Mouse (Mus musculus) midbrain, embryonic 10.5 days (tissue): ENCODE measurements around the gene Tenm2. TPM values are rescaled to one million over a fixed set of nuclear protein-coding genes. Genes with fewer than 3 reads are reported as not detected.
A peak's percentile ranks its signal among the peaks of the same experiment; 100 is the strongest.

ENCODE experiments used
- DNase-seq: peaks from one replicate; pipeline ENCODE4 v3.0.0-alpha.2; 2017; ENCODE audit warnings: low spot score
- H3K27ac ChIP-seq: fragments of 300-500 bp; sonication (generic); replicated peaks from 2 replicates; pipeline ENCODE4 v1.5.1; 2016; ENCODE audit warnings: mild to moderate bottlenecking
- H3K27me3 ChIP-seq: fragments of 300-500 bp; sonication (generic); 2 replicates; pipeline ENCODE4 v1.6.1; 2016; ENCODE audit warnings: low read depth, mild to moderate bottlenecking; ENCODE audit not compliant: poor library complexity, severe bottlenecking
- H3K36me3 ChIP-seq: fragments of 300-500 bp; sonication (generic); 2 replicates; pipeline ENCODE4 v1.6.1; 2016; ENCODE audit warnings: mild to moderate bottlenecking, moderate library complexity
- H3K4me1 ChIP-seq: fragments of 300-500 bp; sonication (generic); 2 replicates; pipeline ENCODE4 v1.6.1; 2016
- H3K4me3 ChIP-seq: fragments of 300-500 bp; sonication (generic); 2 replicates; pipeline ENCODE4 v1.5.1; 2016; ENCODE audit warnings: mild to moderate bottlenecking, moderate library complexity
- H3K9me3 ChIP-seq: fragments of 300-500 bp; sonication (generic); replicated peaks from 2 replicates; pipeline ENCODE4 v1.6.1; 2016; ENCODE audit warnings: mild to moderate bottlenecking
- WGBS: fragments of 180-500 bp; shearing (Covaris S2); methylation state at CpG from one replicate; pipeline ENCODE4 v1.1.7; 2016; 5-methylcytosine and 5-hydroxymethylcytosine counted together
- polyA plus RNA-seq: library from polyadenylated mRNA; unstranded; fragments of >200 nt; fragmentation: Nextera tagmentation; extraction: Ambion mirVana; gene quantifications from 2 replicates; pipeline ENCODE4 v1.2.1, GENCODE M21; 2016

Gene Tenm2
- polyA plus RNA-seq, 1 experiment from 2014 or later, result 4.2 TPM

GRCm38 (mm10) chr11:36676446-36677284 is 559.1 kb downstream of the Tenm2 start:
- H3K9me3 ChIP-seq, result no peaks in the 10 kb centered on the region
- WGBS, result 48% methylated on average over 16 of the region's 16 CpGs
- peak overlapping the region; percentile 92 for H3K27ac ChIP-seq
- peaks cover 70% of the 10 kb centered on the region for H3K4me1 ChIP-seq
- no peaks in the 10 kb centered on the region for H3K27me3 ChIP-seq
- H3K36me3 ChIP-seq, result no peaks in the 10 kb centered on the region
- no peak for DNase-seq
- peak overlapping the region; percentile 59 for H3K4me3 ChIP-seq

GRCm38 (mm10) chr11:36674902-36675422 is 560.8 kb downstream of the Tenm2 start:
- H3K27ac ChIP-seq, result 0 out of 2 replicates have a peak overlapping the region, but pooled peaks have one; percentile 19
- no peaks in the 10 kb centered on the region for H3K36me3 ChIP-seq
- no peaks in the 10 kb centered on the region for H3K9me3 ChIP-seq
- H3K4me1 ChIP-seq, result peaks cover 62% of the 10 kb centered on the region
- no peaks in the 10 kb centered on the region for H3K27me3 ChIP-seq
- peak overlapping the region; percentile 59; the same call in 1 of the 2 replicates for H3K4me3 ChIP-seq
- no peak for DNase-seq
- WGBS, result 88% methylated on average over 4 of the region's 4 CpGs

DNA sequence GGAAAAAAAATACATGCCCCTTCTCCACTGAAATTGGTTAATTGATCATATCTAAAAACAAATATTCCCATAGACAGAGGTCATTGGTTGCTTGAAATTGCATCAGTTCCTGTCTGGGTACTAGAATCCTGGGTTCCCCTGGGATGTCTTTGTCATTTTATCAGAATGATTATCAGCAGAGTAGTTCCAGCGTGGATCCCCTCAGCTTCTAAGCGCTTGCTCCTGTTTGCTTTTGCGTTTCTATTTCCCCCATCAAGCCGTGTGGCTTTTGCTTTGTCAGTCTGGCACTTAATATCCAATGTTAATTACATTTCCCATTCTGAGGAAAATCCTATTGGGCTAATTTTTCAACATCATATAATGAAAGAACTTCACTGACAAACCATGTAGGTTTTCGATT is 561.6 kb downstream of the Tenm2 start:
- WGBS, result 63% methylated on average over 5 of the region's 5 CpGs
- DNase-seq, result no peak
- no peaks in the 10 kb centered on the region for H3K36me3 ChIP-seq
- peaks cover 54% of the 10 kb centered on the region for H3K4me1 ChIP-seq
- H3K4me3 ChIP-seq, result no peak overlapping the region
- H3K9me3 ChIP-seq, result no peaks in the 10 kb centered on the region
- H3K27ac ChIP-seq, result no peak overlapping the region
- H3K27me3 ChIP-seq, result no peaks in the 10 kb centered on the region

DNA sequence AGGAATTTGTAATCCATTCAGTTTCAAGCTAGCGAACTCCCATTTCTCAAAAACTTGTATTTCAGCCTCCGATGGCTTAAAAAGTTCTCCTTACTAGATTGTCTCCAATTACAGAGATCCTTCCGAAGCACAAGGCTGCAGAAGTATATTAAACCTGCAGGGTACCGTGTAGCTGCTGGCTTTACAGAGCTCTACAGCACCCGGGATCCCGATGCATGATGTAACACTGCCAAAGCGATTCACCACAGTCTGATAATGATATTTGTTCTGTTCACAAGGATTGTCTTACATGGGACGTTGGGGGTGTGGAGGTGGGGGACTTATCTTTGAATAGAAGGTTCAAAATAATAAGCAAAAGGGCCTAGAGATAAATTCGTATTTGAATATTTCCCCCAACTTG is 564.6 kb downstream of the Tenm2 start:
- WGBS, result 89% methylated on average over 9 of the region's 9 CpGs

GRCm38 (mm10) chr11:36664026-36664425 is 571.7 kb downstream of the Tenm2 start:
- Histone ChIP-seq H3K27ac (peak overlapping the region; percentile 74; the same call in 1 of the 2 replicates), H3K9me3 (no peaks in the 10 kb centered on the region), H3K36me3 (no peaks in the 10 kb centered on the region), H3K4me1 (peaks cover 18% of the 10 kb centered on the region), H3K4me3 (no peak overlapping the region), H3K27me3 (no peaks in the 10 kb centered on the region)
- DNase-seq, result no peak
- 97% methylated on average over 1 of the region's 1 CpGs for WGBS

More for the DNA sequence above, 564.6 kb downstream of the Tenm2 start:
- no peak for DNase-seq
- Histone ChIP-seq H3K4me3 (no peak overlapping the region), H3K4me1 (peaks cover 32% of the 10 kb centered on the region), H3K36me3 (no peaks in the 10 kb centered on the region), H3K27me3 (no peaks in the 10 kb centered on the region), H3K9me3 (no peaks in the 10 kb centered on the region), H3K27ac (no peak overlapping the region)

DNA sequence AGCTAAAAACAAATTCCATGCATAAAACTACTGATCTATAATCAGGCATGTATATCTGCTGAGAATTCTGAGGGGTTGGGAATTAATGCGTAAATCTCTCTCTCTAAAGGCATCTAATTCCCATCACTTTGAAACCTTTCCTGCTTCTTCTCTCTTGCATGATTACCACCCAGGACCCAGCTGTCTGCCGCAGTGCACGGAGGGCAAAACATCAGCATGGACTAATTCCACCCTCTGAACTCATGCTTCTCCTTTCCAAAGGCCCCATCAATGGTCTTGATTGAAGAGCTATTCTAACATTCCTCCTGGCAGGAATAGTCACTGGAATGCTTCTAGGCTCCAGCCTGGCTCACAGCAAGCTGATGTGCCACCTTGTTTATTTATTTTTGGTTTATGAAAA is 572.2 kb downstream of the Tenm2 start:
- Histone ChIP-seq H3K27ac (peak overlapping the region; percentile 74; the same call in 1 of the 2 replicates), H3K27me3 (no peaks in the 10 kb centered on the region), H3K9me3 (no peaks in the 10 kb centered on the region), H3K4me3 (no peak overlapping the region), H3K36me3 (no peaks in the 10 kb centered on the region), H3K4me1 (peaks cover 18% of the 10 kb centered on the region)
- no peak for DNase-seq
- WGBS, result 69% methylated on average over 3 of the region's 3 CpGs

GRCm38 (mm10) chr11:36653656-36654323 is 582.0 kb downstream of the Tenm2 start:
- 86% methylated on average over 9 of the region's 9 CpGs for WGBS
- H3K27ac ChIP-seq, result no peak overlapping the region
- peaks cover 6% of the 10 kb centered on the region; the same call in 1 of the 2 replicates for H3K4me1 ChIP-seq
- H3K9me3 ChIP-seq, result no peaks in the 10 kb centered on the region
- H3K27me3 ChIP-seq, result no peaks in the 10 kb centered on the region
- H3K4me3 ChIP-seq, result no peak overlapping the region
- no peak for DNase-seq
- H3K36me3 ChIP-seq, result no peaks in the 10 kb centered on the region

DNA sequence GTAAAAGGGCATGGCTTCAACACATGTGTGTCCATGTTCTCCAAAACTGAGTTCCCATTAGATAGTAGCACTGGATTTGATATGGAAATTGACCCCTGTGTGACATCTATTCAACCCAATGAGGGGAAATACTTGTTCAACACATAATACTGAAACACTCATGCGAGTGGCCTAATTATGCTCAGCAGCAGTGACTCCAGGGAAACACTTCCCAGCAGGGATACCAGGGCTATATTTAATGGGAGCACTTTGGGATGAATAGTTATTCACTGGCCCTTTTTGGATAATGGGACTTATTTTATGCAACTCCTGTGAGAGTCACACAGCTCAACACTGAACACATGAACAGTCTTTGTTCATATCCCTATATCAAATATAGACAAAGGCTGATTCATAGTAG is 588.6 kb downstream of the Tenm2 start:
- no peaks in the 10 kb centered on the region for H3K27me3 ChIP-seq
- no peaks in the 10 kb centered on the region for H3K9me3 ChIP-seq
- no peak overlapping the region for H3K4me3 ChIP-seq
- no peaks in the 10 kb centered on the region for H3K36me3 ChIP-seq
- 94% methylated on average over 1 of the region's 1 CpGs for WGBS
- no peak for DNase-seq
- H3K4me1 ChIP-seq, result peaks cover 6% of the 10 kb centered on the region; the same call in 1 of the 2 replicates
- no peak overlapping the region for H3K27ac ChIP-seq

GRCm38 (mm10) chr11:36635082-36635481 is 600.7 kb downstream of the Tenm2 start:
- peak overlapping the region; percentile 59 for H3K27ac ChIP-seq
- H3K4me3 ChIP-seq, result no peak overlapping the region
- H3K4me1 ChIP-seq, result peaks cover 14% of the 10 kb centered on the region
- H3K36me3 ChIP-seq, result no peaks in the 10 kb centered on the region
- no peaks in the 10 kb centered on the region for H3K9me3 ChIP-seq
- no peak for DNase-seq
- 47% methylated on average over 6 of the region's 6 CpGs for WGBS
- H3K27me3 ChIP-seq, result no peaks in the 10 kb centered on the region

DNA sequence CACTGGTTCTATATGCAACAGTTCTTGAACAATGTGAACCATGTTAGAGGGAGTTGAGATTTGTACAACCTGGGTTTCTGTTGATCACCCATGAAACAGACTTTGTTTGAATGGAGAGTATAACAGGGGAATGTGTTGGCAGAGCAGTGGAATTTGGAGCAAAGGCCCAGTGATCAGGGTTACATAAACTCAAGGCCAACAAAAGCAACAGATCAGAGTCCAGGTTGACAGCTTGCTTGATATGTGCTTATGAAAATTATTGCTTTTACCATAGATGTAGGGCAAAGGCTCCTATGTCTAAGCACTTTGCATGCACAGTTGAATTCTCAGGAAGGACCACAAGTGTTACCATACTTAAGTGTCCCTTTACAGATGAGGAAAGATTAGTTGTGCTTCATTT is 603.6 kb downstream of the Tenm2 start:
- Histone ChIP-seq H3K27me3 (no peaks in the 10 kb centered on the region), H3K4me3 (no peak overlapping the region), H3K9me3 (no peaks in the 10 kb centered on the region), H3K27ac (no peak overlapping the region), H3K4me1 (peaks cover 14% of the 10 kb centered on the region), H3K36me3 (no peaks in the 10 kb centered on the region)
- DNase-seq, result no peak

DNA sequence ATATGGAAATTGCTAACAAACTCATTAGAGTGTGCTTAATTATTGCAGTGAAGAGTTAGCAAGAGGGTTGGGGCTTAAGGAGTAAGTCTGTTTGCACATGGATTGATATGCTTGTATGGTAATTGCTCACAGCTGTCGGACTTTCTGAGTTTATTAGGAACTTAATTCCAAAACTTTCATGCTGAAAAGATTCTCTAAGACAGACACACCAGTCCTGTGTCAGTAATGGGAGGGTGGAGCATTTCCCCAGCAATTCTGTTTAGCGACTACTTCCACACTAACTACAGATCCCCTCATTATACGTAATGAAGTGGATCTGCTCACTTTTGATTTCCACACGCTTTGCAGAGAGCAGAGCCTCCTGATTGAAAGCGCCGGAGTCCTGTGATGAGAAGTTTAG is 622.0 kb downstream of the Tenm2 start:
- WGBS, result 83% methylated on average over 6 of the region's 6 CpGs
- DNase-seq, result no peak
- no peaks in the 10 kb centered on the region for H3K27me3 ChIP-seq
- H3K9me3 ChIP-seq, result no peaks in the 10 kb centered on the region
- no peak overlapping the region for H3K27ac ChIP-seq
- 0 out of 2 replicates have a peak, but pooled peaks cover 2% of the 10 kb centered on the region for H3K36me3 ChIP-seq
- H3K4me1 ChIP-seq, result peaks cover 13% of the 10 kb centered on the region
- no peak overlapping the region for H3K4me3 ChIP-seq

DNA sequence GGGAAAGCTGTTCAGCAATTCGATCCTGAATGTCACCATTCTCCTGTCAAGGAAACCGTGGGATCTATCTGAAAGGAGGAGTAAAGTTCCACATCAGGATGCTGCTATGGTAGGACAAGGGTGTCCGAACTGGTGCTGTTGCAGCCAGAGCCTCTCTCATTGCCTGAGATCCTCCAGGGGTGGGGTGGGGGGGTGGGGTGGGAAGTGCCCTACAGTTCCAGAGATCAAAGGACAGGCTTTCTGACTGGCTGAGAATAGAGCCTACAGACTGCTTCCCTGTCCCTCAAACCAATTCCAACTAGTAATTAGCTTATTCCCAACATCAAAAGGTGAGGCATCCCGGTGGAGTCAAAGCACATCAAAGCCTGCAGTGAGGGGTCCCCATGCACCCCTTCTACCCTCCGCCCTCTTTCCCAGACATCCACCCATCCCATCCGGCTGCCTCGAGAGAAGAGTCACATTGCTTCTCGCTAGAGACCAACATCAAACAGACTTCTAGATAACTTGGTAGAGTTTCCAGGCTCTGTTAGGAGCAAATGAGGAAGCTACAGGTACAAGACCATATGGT is 630.9 kb downstream of the Tenm2 start:
- WGBS, result 36% methylated on average over 8 of the region's 8 CpGs
- no peak overlapping the region for H3K4me3 ChIP-seq
- H3K36me3 ChIP-seq, result peaks cover 6% of the 10 kb centered on the region; the same call in 1 of the 2 replicates
- no peaks in the 10 kb centered on the region for H3K27me3 ChIP-seq
- no peaks in the 10 kb centered on the region for H3K9me3 ChIP-seq
- peaks cover 23% of the 10 kb centered on the region for H3K4me1 ChIP-seq
- no peak for DNase-seq
- H3K27ac ChIP-seq, result peak overlapping the region; percentile 33; the same call in 1 of the 2 replicates
